Mouse (Mus musculus) small intestine, adult 2 months (tissue): ENCODE measurements at regions not wholly inside any gene's neighbourhood (a gene's known extent, or its start where the extent isn't known, plus 50 kb on each side); places are given as distances from the start of the nearest gene placed in this dataset.

Experiments
- H3K27ac ChIP-seq: fragments of 200-500 bp; 2 replicates; pipeline ENCODE4 v1.5.1; 2012; ENCODE audit warnings: low read depth, low read length, control low read depth, inconsistent platforms; ENCODE audit not compliant: insufficient read depth
- H3K27me3 ChIP-seq: fragments of 200-500 bp; 2 replicates; pipeline ENCODE4 v1.6.1; 2012; ENCODE audit warnings: mild to moderate bottlenecking, moderate library complexity, low read length, inconsistent platforms; ENCODE audit not compliant: control insufficient read depth, insufficient read depth
- H3K36me3 ChIP-seq: fragments of 200-500 bp; 2 replicates; pipeline ENCODE4 v1.6.1; 2012; ENCODE audit warnings: mild to moderate bottlenecking, low read length, control low read depth, inconsistent platforms; ENCODE audit not compliant: control insufficient read depth, insufficient read depth
- H3K4me1 ChIP-seq: fragments of 200-500 bp; 2 replicates; pipeline ENCODE4 v1.6.1; 2012; ENCODE audit warnings: low read length, inconsistent platforms, mixed read lengths; ENCODE audit not compliant: control insufficient read depth, insufficient read depth, insufficient read length
- H3K4me3 ChIP-seq: fragments of 200-500 bp; 2 replicates; pipeline ENCODE4 v1.5.1; 2012; ENCODE audit warnings: low read depth, mild to moderate bottlenecking, control low read depth, inconsistent platforms, low read length, moderate library complexity
- CTCF ChIP-seq: fragments of 200-500 bp; IDR thresholded peaks from 2 replicates; pipeline ENCODE4 v1.5.1; 2012; ENCODE audit warnings: low read depth, mild to moderate bottlenecking, control low read depth, inconsistent platforms, low read length, moderate library complexity, mixed read lengths; ENCODE audit not compliant: insufficient replicate concordance, insufficient read length; ENCODE audit errors: extremely low read depth
- POLR2A ChIP-seq: fragments of 200-500 bp; IDR thresholded peaks from 2 replicates; pipeline ENCODE4 v1.6.1; 2012; ENCODE audit warnings: low read depth, mild to moderate bottlenecking, control low read depth, inconsistent platforms, low read length, moderate library complexity
- WGBS: fragments of 180-500 bp; shearing (Covaris S2); methylation state at CpG from one replicate; pipeline ENCODE4 v1.1.7; 2018; 5-methylcytosine and 5-hydroxymethylcytosine counted together

- H3K36me3 ChIP-seq: no peaks in the 10 kb centered on the region
- no peak for TF ChIP-seq POLR2A
- TF ChIP-seq CTCF: no peak
- no peaks in the 10 kb centered on the region for H3K27me3 ChIP-seq
- H3K4me1 ChIP-seq: no peaks in the 10 kb centered on the region
- no peak overlapping the region for H3K27ac ChIP-seq
- no peak overlapping the region for H3K4me3 ChIP-seq
- WGBS: 78% methylated on average over 2 of the region's 2 CpGs
These were observed 380.7 kb upstream of the Chrm3 start for GRCm38 (mm10) chr13:10741391-10741790.

GRCm38 (mm10) chr13:10725745-10726171 lies 365.1 kb upstream of the Chrm3 start:
- H3K27ac ChIP-seq: no peak overlapping the region
- no peak overlapping the region for H3K4me3 ChIP-seq
- 82% methylated on average over 3 of the region's 3 CpGs for WGBS
- TF ChIP-seq CTCF (no peak), POLR2A (no peak)
- H3K27me3 ChIP-seq: no peaks in the 10 kb centered on the region
- H3K4me1 ChIP-seq: no peaks in the 10 kb centered on the region
- H3K36me3 ChIP-seq: no peaks in the 10 kb centered on the region

GRCm38 (mm10) chr13:10725335-10725734 lies 364.7 kb upstream of the Chrm3 start:
- H3K27ac ChIP-seq: no peak overlapping the region
- H3K4me3 ChIP-seq: no peak overlapping the region
- TF ChIP-seq CTCF: no peak
- TF ChIP-seq POLR2A: no peak
- 77% methylated on average over 5 of the region's 5 CpGs for WGBS
- no peaks in the 10 kb centered on the region for H3K36me3 ChIP-seq
- H3K27me3 ChIP-seq: no peaks in the 10 kb centered on the region
- H3K4me1 ChIP-seq: no peaks in the 10 kb centered on the region

GRCm38 (mm10) chr13:10720639-10721038 lies 360.0 kb upstream of the Chrm3 start:
- WGBS: 81% methylated on average over 3 of the region's 3 CpGs
- no peak overlapping the region for H3K4me3 ChIP-seq
- no peaks in the 10 kb centered on the region for H3K36me3 ChIP-seq
- TF ChIP-seq POLR2A (no peak), CTCF (no peak)
- H3K27me3 ChIP-seq: no peaks in the 10 kb centered on the region
- no peaks in the 10 kb centered on the region for H3K4me1 ChIP-seq
- H3K27ac ChIP-seq: no peak overlapping the region

- H3K36me3 ChIP-seq: no peaks in the 10 kb centered on the region
- H3K27me3 ChIP-seq: no peaks in the 10 kb centered on the region
- TF ChIP-seq CTCF (no peak), POLR2A (no peak)
- H3K4me1 ChIP-seq: no peaks in the 10 kb centered on the region
- 82% methylated on average over 5 of the region's 5 CpGs for WGBS
- H3K27ac ChIP-seq: no peak overlapping the region
- no peak overlapping the region for H3K4me3 ChIP-seq
These were observed 350.8 kb upstream of the Chrm3 start for GRCm38 (mm10) chr13:10711451-10711850.

GRCm38 (mm10) chr13:10710909-10711308 lies 350.3 kb upstream of the Chrm3 start:
- Histone ChIP-seq H3K4me3 (no peak overlapping the region), H3K36me3 (no peaks in the 10 kb centered on the region), H3K4me1 (no peaks in the 10 kb centered on the region), H3K27me3 (no peaks in the 10 kb centered on the region), H3K27ac (no peak overlapping the region)
- WGBS: 86% methylated on average over 4 of the region's 4 CpGs
- TF ChIP-seq POLR2A (no peak), CTCF (no peak)

GRCm38 (mm10) chr13:10697146-10697545 lies 336.5 kb upstream of the Chrm3 start:
- no peaks in the 10 kb centered on the region for H3K4me1 ChIP-seq
- TF ChIP-seq POLR2A (no peak), CTCF (no peak)
- H3K27ac ChIP-seq: no peak overlapping the region
- no peaks in the 10 kb centered on the region for H3K36me3 ChIP-seq
- H3K27me3 ChIP-seq: no peaks in the 10 kb centered on the region
- H3K4me3 ChIP-seq: no peak overlapping the region
- 92% methylated on average over 5 of the region's 5 CpGs for WGBS
